Mouse (Mus musculus) ES-Bruce4 (cell line): ENCODE data around the gene Bcl2l1.

Experiments used
- CTCF ChIP-seq: IDR thresholded peaks from one replicate; pipeline ENCODE4 v1.8.1; 2011; ENCODE audit warnings: low read depth, low read length
- POLR2A ChIP-seq: IDR thresholded peaks from one replicate; pipeline ENCODE4 v1.8.1; 2011; ENCODE audit warnings: low read length; ENCODE audit not compliant: insufficient read depth

- no peak for TF ChIP-seq POLR2A
- TF ChIP-seq CTCF = no peak
Measured at GRCm38 (mm10) chr2:152806037-152806436, 25.5 kb downstream of the Bcl2l1 start.
